Comparison of ENCODE assay signal across 9 mouse cellular contexts in genomic region chr3:105530363-105531130, GRCm38 (mm10).
DNase-seq lines count a peak whose midpoint lies in the region; ATAC-seq and TF ChIP-seq lines count a peak whose summit lies in the region.
"Had no signal": no experiment of that assay in that cellular context is flagged by ENCODE, and none has a peak within 500 bp of the region (broad histone marks: within the 10 kb centered on the region; RNA-seq: fewer than 3 reads in every experiment).

No protein-coding gene starts in this region.

- WGBS in lung, postnatal 0 days: 28% methylated on average over 11 of the region's 11 CpGs

- no peaks in the 10 kb centered on the region for H3K36me3 ChIP-seq in lung, postnatal 0 days (ENCODE audit: insufficient read depth, low read length)
- H3K36me3 ChIP-seq: heart, embryonic 15.5 days had no signal

- H3K4me1 ChIP-seq in lung, postnatal 0 days (ENCODE audit: insufficient read depth, low read depth, low read length): no peaks in the 10 kb centered on the region

- H3K27ac ChIP-seq in lung, postnatal 0 days (ENCODE audit: low read length): no peak overlapping the region
- H3K27ac ChIP-seq: heart, embryonic 15.5 days had no signal

- no peak for TF ChIP-seq CTCF in lung, postnatal 0 days (IDR thresholded peaks at IDR 0.05)

- no peak overlapping the region for H3K4me2 ChIP-seq in lung, postnatal 0 days (replicated peaks; ENCODE audit: low read depth, low read length)
- H3K4me2 ChIP-seq: heart, embryonic 15.5 days had no signal

- DNase-seq in lung, postnatal 0 days (ENCODE audit: low spot score): peak; percentile 13
- DNase-seq in lung, postnatal 14 days: no peak
- peak; percentile 65 to 67 for DNase-seq in frontal cortex, postnatal 36 days (ENCODE audit: low spot score in 2 of 2)
- peak; percentile 85 for DNase-seq in left cerebral cortex, postnatal 4 days
- peak; percentile 68 for DNase-seq in right cerebral cortex, postnatal 25 days
- DNase-seq in adrenal gland, postnatal 4 days (ENCODE audit: low spot score in 2 of 2): no peak
- DNase-seq in spleen, postnatal 36 days (ENCODE audit: low spot score in 2 of 2): no peak
- DNase-seq in kidney, postnatal 10 days: no peak

- ATAC-seq in lung, postnatal 0 days: no peak

- H3K4me3 ChIP-seq in lung, postnatal 0 days (ENCODE audit: low read depth, low read length): no peak overlapping the region
- H3K4me3 ChIP-seq: heart, embryonic 15.5 days had no signal

- no peaks in the 10 kb centered on the region for H3K27me3 ChIP-seq in lung, postnatal 0 days (replicated peaks; ENCODE audit: insufficient read depth, low read length)
- H3K27me3 ChIP-seq: heart, embryonic 15.5 days had no signal

- no peak overlapping the region for H3K9ac ChIP-seq in lung, postnatal 0 days (replicated peaks; ENCODE audit: low read depth)
- H3K9ac ChIP-seq: heart, embryonic 15.5 days had no signal

- intact Hi-C loops in left cerebral cortex, postnatal 4 days (cut with DNase I): no loop called here

- no peaks in the 10 kb centered on the region for H3K9me3 ChIP-seq in lung, postnatal 0 days (ENCODE audit: low read length)
- H3K9me3 ChIP-seq: heart, embryonic 15.5 days had no signal

- TF ChIP-seq EP300 in lung, postnatal 0 days (IDR thresholded peaks at IDR 0.05): no peak

Comparison
In these comparisons a context has a peak if more than half of its experiments do, and no peak if none do; other contexts are left out.
1. DNase-seq: peak in lung, postnatal 0 days (single experiment), frontal cortex, postnatal 36 days (2 of 2), left cerebral cortex, postnatal 4 days (single experiment) and right cerebral cortex, postnatal 25 days (single experiment); none in lung, postnatal 14 days (single experiment), adrenal gland, postnatal 4 days (0 of 2), spleen, postnatal 36 days (0 of 2) and kidney, postnatal 10 days (single experiment).